Mouse (Mus musculus) testis, adult 2 months (tissue): ENCODE measurements around the gene Camkk1. TPM values are rescaled to one million over a fixed set of nuclear protein-coding genes. Genes with fewer than 3 reads are reported as not detected.
A peak's percentile ranks its signal among the peaks of the same experiment; 100 is the strongest.

ENCODE experiments used
- H3K27ac ChIP-seq: fragments of 200-500 bp; 2 replicates; pipeline ENCODE4 v1.5.1; 2012; ENCODE audit warnings: low read depth, low read length; ENCODE audit not compliant: control insufficient read depth, insufficient read depth
- H3K27me3 ChIP-seq: fragments of 200-500 bp; 2 replicates; pipeline ENCODE4 v1.6.1; 2012; ENCODE audit warnings: mild to moderate bottlenecking, low read length, moderate library complexity; ENCODE audit not compliant: control insufficient read depth, insufficient read depth
- H3K36me3 ChIP-seq: fragments of 200-500 bp; 2 replicates; pipeline ENCODE4 v1.6.1; 2012; ENCODE audit warnings: mild to moderate bottlenecking, low read length; ENCODE audit not compliant: control insufficient read depth, insufficient read depth
- H3K4me1 ChIP-seq: fragments of 200-500 bp; 2 replicates; pipeline ENCODE4 v1.6.1; 2012; ENCODE audit warnings: low read length; ENCODE audit not compliant: control insufficient read depth, insufficient read depth
- H3K4me3 ChIP-seq: fragments of 200-500 bp; 2 replicates; pipeline ENCODE4 v1.5.1; 2012; ENCODE audit warnings: low read depth, mild to moderate bottlenecking, low read length, moderate library complexity, mixed read lengths; ENCODE audit not compliant: control insufficient read depth
- CTCF ChIP-seq: fragments of 200-500 bp; IDR thresholded peaks from 2 replicates; pipeline ENCODE4 v1.5.1; 2012; ENCODE audit warnings: low read depth, mild to moderate bottlenecking, inconsistent platforms, low read length, moderate library complexity; ENCODE audit not compliant: control insufficient read depth, insufficient read depth, insufficient replicate concordance
- POLR2A ChIP-seq: fragments of 200-500 bp; IDR thresholded peaks from 2 replicates; pipeline ENCODE4 v1.6.1; 2012; ENCODE audit warnings: low read depth, mild to moderate bottlenecking, inconsistent platforms, low read length, moderate library complexity; ENCODE audit not compliant: control insufficient read depth
- polyA plus RNA-seq: library from polyadenylated mRNA; depleted of rRNA; stranded (reverse); fragments of >200 nt; gene quantifications from 2 replicates; pipeline ENCODE4 v1.2.3, GENCODE M21; 2012

Camkk1 gene
- polyA plus RNA-seq, 1 experiment: 0.96 TPM

DNA sequence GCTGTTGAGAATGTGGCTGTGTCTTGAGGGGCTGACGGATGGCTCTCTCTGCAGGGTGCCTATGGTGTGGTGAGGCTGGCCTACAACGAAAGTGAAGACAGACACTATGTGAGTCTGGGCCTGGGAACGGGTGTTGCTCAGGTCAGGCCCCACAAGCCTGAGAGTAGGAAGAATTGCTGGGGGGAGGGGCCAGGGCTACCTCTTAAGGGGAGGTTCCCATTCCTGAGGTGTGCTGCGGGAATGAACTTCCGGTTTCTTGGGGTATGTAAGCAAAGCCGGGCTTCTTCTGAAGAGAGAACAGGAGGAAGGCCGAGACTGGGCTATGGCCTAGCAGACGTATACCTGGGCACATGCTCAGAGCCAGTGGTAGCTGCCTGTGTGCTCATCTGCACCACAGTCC is 8.2 kb downstream of the Camkk1 start:
- Histone ChIP-seq H3K36me3 (no peaks in the 10 kb centered on the region), H3K27ac (no peak overlapping the region), H3K4me3 (no peak overlapping the region), H3K27me3 (no peaks in the 10 kb centered on the region), H3K4me1 (peaks cover 8% of the 10 kb centered on the region)
- TF ChIP-seq CTCF (no peak), POLR2A (no peak)

DNA sequence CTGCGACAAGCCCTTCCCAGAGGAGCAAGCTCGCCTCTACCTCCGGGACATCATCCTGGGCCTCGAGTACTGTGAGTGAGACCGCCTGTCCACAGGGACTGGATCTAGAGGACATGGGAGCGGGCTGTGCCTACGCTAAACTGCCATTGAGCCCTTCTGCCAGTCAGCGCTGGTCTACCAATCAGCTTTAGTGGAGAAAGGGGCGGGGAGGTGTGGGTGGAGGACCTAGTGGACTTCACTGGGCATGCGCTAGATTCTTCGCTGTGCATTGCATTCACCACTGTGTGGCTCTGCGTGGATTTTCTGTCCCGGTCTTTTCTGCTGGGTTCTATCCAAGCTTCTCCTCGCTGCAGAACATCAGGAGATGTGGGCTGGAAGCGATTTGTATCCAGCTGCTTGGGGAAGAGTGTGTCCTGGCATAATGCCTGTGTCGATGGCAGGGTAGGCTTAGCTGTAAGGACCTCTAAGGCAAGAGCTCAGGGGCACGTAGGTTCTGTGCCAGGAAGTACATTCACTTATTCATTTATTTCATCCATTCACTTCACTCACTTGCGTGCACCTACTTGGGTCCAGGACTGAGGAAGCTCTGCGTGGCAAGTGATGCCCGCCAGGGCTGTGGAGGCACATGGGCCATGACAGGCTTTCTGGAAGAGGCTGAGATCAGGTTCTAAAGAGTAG is 12.2 kb downstream of the Camkk1 start:
- no peaks in the 10 kb centered on the region for H3K27me3 ChIP-seq
- peak; percentile 32; the same call in 1 of the 2 replicates for TF ChIP-seq POLR2A
- peak; percentile 4; the same call in 1 of the 2 replicates for TF ChIP-seq CTCF
- H3K27ac ChIP-seq: peak overlapping the region; percentile 88
- H3K4me3 ChIP-seq: peak overlapping the region; percentile 75
- H3K36me3 ChIP-seq: no peaks in the 10 kb centered on the region
- H3K4me1 ChIP-seq: peaks cover 8% of the 10 kb centered on the region

DNA sequence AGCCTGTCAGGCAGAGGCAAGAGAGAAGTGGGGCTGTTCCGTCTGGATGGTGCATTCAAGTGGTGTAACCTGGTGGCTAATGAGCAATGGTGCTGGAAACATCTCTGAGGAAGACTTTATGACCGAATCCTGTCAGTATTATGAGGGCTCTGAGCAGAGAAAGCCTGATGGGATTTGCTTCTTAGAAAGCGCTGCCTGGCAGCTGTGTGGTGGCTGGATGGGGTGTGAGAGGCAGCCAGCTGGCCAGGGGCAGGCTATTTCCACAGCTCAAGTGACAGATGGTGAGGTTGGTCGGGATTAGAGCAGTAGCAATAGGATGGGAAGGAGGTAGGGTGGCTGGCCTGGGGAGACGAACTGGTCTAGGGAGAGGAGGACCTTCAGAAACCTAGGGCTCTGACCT is 12.7 kb downstream of the Camkk1 start:
- Histone ChIP-seq H3K36me3 (no peaks in the 10 kb centered on the region), H3K27ac (no peak overlapping the region)

DNA sequence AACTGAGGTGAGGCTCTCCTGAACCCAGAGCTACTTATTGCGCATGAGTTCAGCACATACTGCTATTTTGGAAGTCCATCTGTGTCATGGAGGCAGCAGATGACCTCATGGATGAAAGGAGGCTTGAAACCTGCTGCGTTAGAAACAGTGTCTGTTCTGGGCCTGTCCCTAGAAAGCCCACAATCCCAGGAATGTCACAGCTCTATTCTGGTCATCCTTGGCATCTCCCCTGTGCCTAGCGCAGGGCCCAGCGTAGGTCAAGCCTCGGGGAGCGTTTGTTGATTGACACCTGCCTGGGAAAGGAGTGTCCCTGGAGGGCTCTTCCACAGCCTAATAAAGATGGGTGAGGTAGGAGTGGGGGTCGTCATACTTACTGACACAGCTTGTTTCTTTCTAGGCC is 17.3 kb downstream of the Camkk1 start:
- TF ChIP-seq POLR2A (no peak), CTCF (no peak)
- Histone ChIP-seq H3K27me3 (no peaks in the 10 kb centered on the region), H3K4me3 (no peak overlapping the region), H3K36me3 (no peaks in the 10 kb centered on the region), H3K4me1 (peaks cover 3% of the 10 kb centered on the region), H3K27ac (no peak overlapping the region)

More for the DNA sequence above, 12.7 kb downstream of the Camkk1 start:
- no peak for TF ChIP-seq CTCF
- no peak for TF ChIP-seq POLR2A
- Histone ChIP-seq H3K27me3 (no peaks in the 10 kb centered on the region), H3K4me3 (no peak overlapping the region), H3K4me1 (peaks cover 8% of the 10 kb centered on the region)

DNA sequence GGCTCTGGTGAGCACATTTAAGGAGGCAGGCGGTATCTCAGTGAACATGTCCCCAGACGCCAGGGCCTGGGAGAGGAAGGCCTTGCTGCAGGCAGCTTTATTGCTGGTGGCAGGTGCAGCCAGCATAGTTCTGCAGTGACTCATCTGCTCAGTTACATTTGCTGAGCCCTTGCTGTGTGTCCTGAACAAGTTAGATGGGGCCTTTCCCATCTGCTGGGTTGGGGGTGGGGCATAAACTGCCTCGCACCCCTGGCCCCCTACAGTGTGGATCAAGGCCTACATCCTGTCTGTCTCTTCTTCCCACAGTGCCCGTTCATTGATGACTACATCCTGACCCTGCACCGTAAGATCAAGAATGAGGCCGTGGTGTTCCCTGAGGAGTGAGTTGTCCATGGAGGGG is 18.1 kb downstream of the Camkk1 start:
- Histone ChIP-seq H3K4me1 (no peaks in the 10 kb centered on the region), H3K27me3 (no peaks in the 10 kb centered on the region), H3K4me3 (no peak overlapping the region), H3K36me3 (no peaks in the 10 kb centered on the region), H3K27ac (no peak overlapping the region)
- TF ChIP-seq POLR2A (no peak), CTCF (no peak)

DNA sequence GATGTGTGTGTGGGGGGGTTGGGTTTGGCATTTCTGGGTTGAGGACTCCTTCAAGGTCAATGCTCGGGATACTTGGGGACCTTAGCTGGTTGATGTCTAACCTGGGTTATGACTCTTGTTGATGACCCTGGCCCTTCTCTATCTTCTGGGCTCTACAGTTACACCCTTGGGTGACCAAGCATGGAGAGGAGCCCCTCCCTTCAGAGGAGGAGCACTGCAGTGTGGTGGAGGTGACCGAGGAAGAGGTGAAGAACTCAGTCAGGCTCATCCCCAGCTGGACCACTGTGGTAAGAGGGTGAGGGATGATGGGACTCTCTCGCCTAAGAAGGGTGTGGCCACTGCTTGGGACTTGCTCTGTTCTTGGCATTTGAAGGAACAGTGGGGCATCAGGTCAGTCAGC is 18.9 kb downstream of the Camkk1 start:
- no peaks in the 10 kb centered on the region for H3K4me1 ChIP-seq
- no peaks in the 10 kb centered on the region for H3K36me3 ChIP-seq
- H3K4me3 ChIP-seq: no peak overlapping the region
- TF ChIP-seq POLR2A (no peak), CTCF (no peak)
- H3K27me3 ChIP-seq: no peaks in the 10 kb centered on the region
- H3K27ac ChIP-seq: no peak overlapping the region

DNA sequence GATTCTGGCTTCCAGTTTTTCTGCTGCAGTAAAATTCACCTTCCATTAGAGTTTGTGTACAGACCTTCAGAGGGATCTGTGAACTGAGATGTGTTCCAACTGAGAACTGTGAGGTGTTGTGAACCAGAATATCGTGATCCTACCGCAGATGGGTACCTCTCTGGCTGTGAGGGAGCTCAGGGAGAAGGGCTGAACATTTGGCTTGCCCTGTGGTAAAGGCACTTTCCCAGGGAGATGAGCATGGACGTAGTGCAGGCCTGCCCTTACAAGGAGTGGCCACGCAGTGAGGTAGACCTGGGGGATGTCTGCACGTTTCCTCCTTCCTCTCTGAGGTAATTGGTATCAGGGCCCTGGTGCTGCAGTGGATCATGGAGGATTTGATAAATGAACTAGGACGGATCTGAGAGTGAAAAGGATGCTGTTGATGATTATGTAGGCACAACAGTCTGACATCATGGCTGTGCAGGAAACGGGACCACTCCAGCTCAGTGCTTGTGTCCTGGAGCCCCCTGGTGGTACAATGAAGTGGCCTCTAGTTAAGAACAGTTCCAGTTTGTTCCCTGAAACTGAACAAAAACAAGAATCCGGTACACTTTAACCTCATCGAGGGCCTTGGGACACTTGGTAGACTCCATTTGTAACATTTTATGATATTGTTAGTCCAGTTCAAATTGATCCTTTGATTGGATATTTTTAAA is 20.4 kb downstream of the Camkk1 start:
- Histone ChIP-seq H3K27me3 (no peaks in the 10 kb centered on the region), H3K4me1 (no peaks in the 10 kb centered on the region), H3K36me3 (no peaks in the 10 kb centered on the region), H3K4me3 (no peak overlapping the region), H3K27ac (no peak overlapping the region)
- TF ChIP-seq CTCF (peak; percentile 34; the same call in 1 of the 2 replicates), POLR2A (no peak)
